29 mouse cellular contexts compared by ENCODE assay signal in genomic region chr2:28141975-28142374, GRCm38 (mm10). TPM values are rescaled to one million over a fixed set of nuclear protein-coding genes. Genes with fewer than 3 reads are reported as not detected.
DNase-seq lines count a peak whose midpoint lies in the region; ATAC-seq and TF ChIP-seq lines count a peak whose summit lies in the region.
"Had no signal": no experiment of that assay in that cellular context is flagged by ENCODE, and none has a peak within 500 bp of the region (broad histone marks: within the 10 kb centered on the region; RNA-seq: fewer than 3 reads in every experiment).

No protein-coding gene starts in this region.

- no peak overlapping the region for H3K4me3 ChIP-seq in hindbrain, embryonic 10.5 days
- no peak overlapping the region for H3K4me3 ChIP-seq in hindbrain, postnatal 0 days (ENCODE audit: low read length)
- no peak overlapping the region for H3K4me3 ChIP-seq in midbrain, embryonic 12.5 days
- H3K4me3 ChIP-seq in midbrain, embryonic 16.5 days (ENCODE audit: low read depth, low read length): no peak overlapping the region
- H3K4me3 ChIP-seq in intestine, embryonic 16.5 days (ENCODE audit: low read length): no peak overlapping the region
- no peak overlapping the region for H3K4me3 ChIP-seq in liver, postnatal 0 days (ENCODE audit: low read depth, low read length)
- H3K4me3 ChIP-seq: forebrain, embryonic 15.5 days; heart, embryonic 15.5 days; limb, embryonic 10.5 days; stomach, embryonic 15.5 days had no signal

- TF ChIP-seq CTCF in hindbrain, postnatal 0 days (IDR thresholded peaks at IDR 0.05; ENCODE audit: low read depth): no peak
- TF ChIP-seq CTCF in liver, postnatal 0 days (IDR thresholded peaks at IDR 0.05; ENCODE audit: low read depth): no peak

- H3K36me3 ChIP-seq in hindbrain, embryonic 10.5 days: no peaks in the 10 kb centered on the region
- H3K36me3 ChIP-seq in hindbrain, postnatal 0 days (ENCODE audit: insufficient read depth, low read length): no peaks in the 10 kb centered on the region
- H3K36me3 ChIP-seq in midbrain, embryonic 12.5 days: no peaks in the 10 kb centered on the region
- H3K36me3 ChIP-seq in midbrain, embryonic 16.5 days (ENCODE audit: control insufficient read depth, insufficient read depth, low read length): no peaks in the 10 kb centered on the region
- no peaks in the 10 kb centered on the region for H3K36me3 ChIP-seq in intestine, embryonic 16.5 days (ENCODE audit: control insufficient read depth, insufficient read depth, low read length)
- no peaks in the 10 kb centered on the region for H3K36me3 ChIP-seq in liver, postnatal 0 days (replicated peaks; ENCODE audit: insufficient read depth, low read length)
- H3K36me3 ChIP-seq: forebrain, embryonic 15.5 days; heart, embryonic 15.5 days; limb, embryonic 10.5 days; stomach, embryonic 15.5 days had no signal

- H3K4me2 ChIP-seq in hindbrain, postnatal 0 days (ENCODE audit: low read depth, low read length): no peak overlapping the region
- H3K4me2 ChIP-seq in midbrain, embryonic 12.5 days (replicated peaks): no peak overlapping the region
- no peak overlapping the region for H3K4me2 ChIP-seq in midbrain, embryonic 16.5 days (ENCODE audit: low read length)
- no peak overlapping the region for H3K4me2 ChIP-seq in intestine, embryonic 16.5 days (ENCODE audit: low read depth, low read length)
- H3K4me2 ChIP-seq in liver, postnatal 0 days (ENCODE audit: low read depth, low read length): peak overlapping the region; percentile 0; the same call in 1 of the 2 replicates
- H3K4me2 ChIP-seq: forebrain, embryonic 15.5 days; heart, embryonic 15.5 days; stomach, embryonic 15.5 days had no signal

- H3K27me3 ChIP-seq in hindbrain, embryonic 10.5 days (ENCODE audit: insufficient read depth, poor library complexity, severe bottlenecking): no peaks in the 10 kb centered on the region
- H3K27me3 ChIP-seq in hindbrain, postnatal 0 days (ENCODE audit: insufficient read depth, low read length): no peaks in the 10 kb centered on the region
- no peaks in the 10 kb centered on the region for H3K27me3 ChIP-seq in midbrain, embryonic 12.5 days
- no peaks in the 10 kb centered on the region for H3K27me3 ChIP-seq in midbrain, embryonic 16.5 days (ENCODE audit: control insufficient read depth, insufficient read depth, low read depth, low read length)
- no peaks in the 10 kb centered on the region for H3K27me3 ChIP-seq in intestine, embryonic 16.5 days (replicated peaks; ENCODE audit: control insufficient read depth, insufficient read depth, low read length)
- H3K27me3 ChIP-seq in liver, postnatal 0 days (ENCODE audit: insufficient read depth, low read length): no peaks in the 10 kb centered on the region
- H3K27me3 ChIP-seq: forebrain, embryonic 15.5 days; heart, embryonic 15.5 days; stomach, embryonic 15.5 days had no signal

- peaks cover 41% of the 10 kb centered on the region for H3K4me1 ChIP-seq in hindbrain, embryonic 10.5 days (replicated peaks)
- H3K4me1 ChIP-seq in hindbrain, postnatal 0 days (ENCODE audit: insufficient read depth, low read length): no peaks in the 10 kb centered on the region
- H3K4me1 ChIP-seq in midbrain, embryonic 12.5 days: peaks cover 7% of the 10 kb centered on the region; the same call in 1 of the 2 replicates
- peaks cover 4% of the 10 kb centered on the region; the same call in 1 of the 2 replicates for H3K4me1 ChIP-seq in midbrain, embryonic 16.5 days (ENCODE audit: control insufficient read depth, insufficient read depth, low read length)
- no peaks in the 10 kb centered on the region for H3K4me1 ChIP-seq in intestine, embryonic 16.5 days (ENCODE audit: control insufficient read depth, insufficient read depth, low read length)
- H3K4me1 ChIP-seq in liver, postnatal 0 days (ENCODE audit: insufficient read depth): peaks cover 17% of the 10 kb centered on the region

- no peak for DNase-seq in hindbrain, embryonic 10.5 days (ENCODE audit: low spot score)
- no peak for DNase-seq in hindbrain, postnatal 0 days (ENCODE audit: low spot score)
- DNase-seq in liver, postnatal 0 days: no peak
- no peak for DNase-seq in frontal cortex, postnatal 14 days (ENCODE audit: low spot score in 2 of 2)
- DNase-seq in layer of hippocampus, postnatal 10 days (ENCODE audit: low spot score in 2 of 2): no peak
- DNase-seq: adrenal gland, postnatal 10 days; cerebellum, adult 8-10 months; gastrocnemius, postnatal 14 days; heart, postnatal 36 days; kidney, adult 8-10 months; kidney, postnatal 10 days; thymus, postnatal 4 days had no signal

- 31% methylated on average over 4 of the region's 4 CpGs for WGBS in hindbrain, embryonic 10.5 days
- WGBS in hindbrain, postnatal 0 days: 34% methylated on average over 4 of the region's 4 CpGs
- 37% methylated on average over 4 of the region's 4 CpGs for WGBS in midbrain, embryonic 12.5 days
- 23% methylated on average over 4 of the region's 4 CpGs for WGBS in midbrain, embryonic 16.5 days
- WGBS in intestine, embryonic 16.5 days: 24% methylated on average over 4 of the region's 4 CpGs
- 33% methylated on average over 4 of the region's 4 CpGs for WGBS in liver, postnatal 0 days (ENCODE audit: insufficient replicate concordance)

- no peak for ATAC-seq in hindbrain, postnatal 0 days
- ATAC-seq in midbrain, embryonic 12.5 days (ENCODE audit: low FRiP score, low read depth): no peak
- no peak for ATAC-seq in midbrain, embryonic 16.5 days
- 0 out of 2 replicates have a peak, but pooled peaks have one; percentile 13 for ATAC-seq in intestine, embryonic 16.5 days
- ATAC-seq in liver, postnatal 0 days: no peak
- ATAC-seq: activated CD4-positive, CD25-positive, alpha-beta regulatory T cell, adult 4 months; CD4-positive, CD25-positive, alpha-beta regulatory T cell, adult 4 months; forebrain, embryonic 15.5 days; Patski had no signal

- no peaks in the 10 kb centered on the region for H3K9me3 ChIP-seq in hindbrain, embryonic 10.5 days
- no peaks in the 10 kb centered on the region for H3K9me3 ChIP-seq in hindbrain, postnatal 0 days (ENCODE audit: low read length)
- H3K9me3 ChIP-seq in midbrain, embryonic 12.5 days: no peaks in the 10 kb centered on the region
- H3K9me3 ChIP-seq in midbrain, embryonic 16.5 days (replicated peaks; ENCODE audit: control insufficient read depth, low read length, poor library complexity, severe bottlenecking): no peaks in the 10 kb centered on the region
- no peaks in the 10 kb centered on the region for H3K9me3 ChIP-seq in intestine, embryonic 16.5 days (ENCODE audit: control insufficient read depth, low read length)
- H3K9me3 ChIP-seq in liver, postnatal 0 days (ENCODE audit: low read length): peaks cover 4% of the 10 kb centered on the region; the same call in 1 of the 2 replicates
- H3K9me3 ChIP-seq: forebrain, embryonic 15.5 days; heart, embryonic 15.5 days; limb, embryonic 10.5 days; stomach, embryonic 15.5 days had no signal

- H3K9ac ChIP-seq in hindbrain, postnatal 0 days (replicated peaks; ENCODE audit: low read length): no peak overlapping the region
- H3K9ac ChIP-seq in midbrain, embryonic 12.5 days (replicated peaks): no peak overlapping the region
- no peak overlapping the region for H3K9ac ChIP-seq in midbrain, embryonic 16.5 days (ENCODE audit: low read depth, low read length)
- no peak overlapping the region for H3K9ac ChIP-seq in intestine, embryonic 16.5 days (ENCODE audit: low read depth, low read length)
- H3K9ac ChIP-seq in liver, postnatal 0 days (replicated peaks): no peak overlapping the region
- H3K9ac ChIP-seq: forebrain, embryonic 15.5 days; heart, embryonic 15.5 days; stomach, embryonic 15.5 days had no signal

- no peak for TF ChIP-seq EP300 in liver, postnatal 0 days (IDR thresholded peaks at IDR 0.05; ENCODE audit: low read depth)

- H3K27ac ChIP-seq in hindbrain, embryonic 10.5 days: peak overlapping the region; percentile 62; the same call in 1 of the 2 replicates
- H3K27ac ChIP-seq in hindbrain, postnatal 0 days: no peak overlapping the region
- peak overlapping the region; percentile 15; the same call in 1 of the 2 replicates for H3K27ac ChIP-seq in midbrain, embryonic 12.5 days (replicated peaks)
- no peak overlapping the region for H3K27ac ChIP-seq in midbrain, embryonic 16.5 days (ENCODE audit: low read length)
- no peak overlapping the region for H3K27ac ChIP-seq in intestine, embryonic 16.5 days (ENCODE audit: low read length)
- H3K27ac ChIP-seq in liver, postnatal 0 days (ENCODE audit: low read depth): no peak overlapping the region
- H3K27ac ChIP-seq: forebrain, embryonic 15.5 days; heart, embryonic 15.5 days; limb, embryonic 10.5 days; macrophage; stomach, embryonic 15.5 days had no signal

RNA-seq across cellular contexts. Expression of gene Olfm1, which starts 50.8 kb away (rescaled TPM):
- 46.9 and 113 TPM in 2 replicates for polyA plus RNA-seq in hindbrain, embryonic 10.5 days (2016; fragmentation: Nextera tagmentation; extraction: Ambion mirVana)
- 460 and 484 TPM in 2 replicates for total RNA-seq in hindbrain, postnatal 0 days (2014; rRNA removed)
- 346 and 367 TPM in 2 replicates for polyA plus RNA-seq in hindbrain, postnatal 0 days (2015; fragmentation: Nextera tagmentation; extraction: Ambion mirVana)
- polyA plus RNA-seq in midbrain, embryonic 12.5 days (2016; fragmentation: Nextera tagmentation; extraction: Ambion mirVana): 105 and 125 TPM in 2 replicates
- polyA plus RNA-seq in midbrain, embryonic 16.5 days (2015; fragmentation: Nextera tagmentation; extraction: Ambion mirVana): 340 and 355 TPM in 2 replicates
- 12.2 and 13.3 TPM in 2 replicates for polyA plus RNA-seq in intestine, embryonic 16.5 days (2015; fragmentation: Nextera tagmentation; extraction: Ambion mirVana)
- polyA plus RNA-seq in liver, postnatal 0 days (2015; fragmentation: Nextera tagmentation; extraction: Ambion mirVana): 2.4 and 3.1 TPM in 2 replicates
- 100 to 1,000 TPM; 906 to 941 TPM for total RNA-seq in layer of hippocampus, postnatal 10 days (2021)
- polyA plus RNA-seq: CD4-positive, CD25-positive, alpha-beta regulatory T cell, adult 4 months had no signal

RNA-seq across cellular contexts. Expression of gene Fcnb, which starts 57.3 kb away (rescaled TPM):
- not detected in 2 replicates for polyA plus RNA-seq in hindbrain, embryonic 10.5 days (2016; fragmentation: Nextera tagmentation; extraction: Ambion mirVana)
- total RNA-seq in hindbrain, postnatal 0 days (2014; rRNA removed): not detected in 2 replicates
- not detected in 2 replicates for polyA plus RNA-seq in hindbrain, postnatal 0 days (2015; fragmentation: Nextera tagmentation; extraction: Ambion mirVana)
- 0.35 TPM in 1 of 2 replicates, not detected in the other for polyA plus RNA-seq in midbrain, embryonic 12.5 days (2016; fragmentation: Nextera tagmentation; extraction: Ambion mirVana)
- polyA plus RNA-seq in midbrain, embryonic 16.5 days (2015; fragmentation: Nextera tagmentation; extraction: Ambion mirVana): not detected in 2 replicates
- 0.42 and 1.0 TPM in 2 replicates for polyA plus RNA-seq in intestine, embryonic 16.5 days (2015; fragmentation: Nextera tagmentation; extraction: Ambion mirVana)
- 56.1 and 57.0 TPM in 2 replicates for polyA plus RNA-seq in liver, postnatal 0 days (2015; fragmentation: Nextera tagmentation; extraction: Ambion mirVana)
- total RNA-seq in layer of hippocampus, postnatal 10 days (2021): not detected
- total RNA-seq: ES-E14; gastrocnemius, postnatal 14 days; heart, adult 8-10 months; heart, postnatal 36 days; layer of hippocampus, postnatal 14 days; left cerebral cortex, adult 8-10 months; liver, adult 2 months; neutrophil, adult 5-6 weeks had no signal
- polyA plus RNA-seq: activated CD4-positive, CD25-positive, alpha-beta regulatory T cell, adult 4 months; CD4-positive, CD25-positive, alpha-beta regulatory T cell, adult 4 months; liver, adult 2 months; Patski had no signal

Comparison
In these comparisons a context has a peak if more than half of its experiments do, and no peak if none do; other contexts are left out.
1. H3K27ac ChIP-seq: peak in hindbrain, embryonic 10.5 days (single experiment) and midbrain, embryonic 12.5 days (single experiment); none in hindbrain, postnatal 0 days (single experiment), midbrain, embryonic 16.5 days (single experiment), intestine, embryonic 16.5 days (single experiment) and liver, postnatal 0 days (single experiment).
2. RNA of gene Fcnb, which starts 57.3 kb away (polyA plus RNA-seq): 56.1 to 57.0 TPM in liver, postnatal 0 days; 0.42 to 1.0 TPM in intestine, embryonic 16.5 days, not detected in midbrain, embryonic 16.5 days, 0.35 TPM in midbrain, embryonic 12.5 days, not detected in hindbrain, embryonic 10.5 days and not detected in hindbrain, postnatal 0 days; every median in the first group is over 10 times any median in the second.